17 mouse cellular contexts compared by ENCODE assay signal in the genomic region with DNA sequence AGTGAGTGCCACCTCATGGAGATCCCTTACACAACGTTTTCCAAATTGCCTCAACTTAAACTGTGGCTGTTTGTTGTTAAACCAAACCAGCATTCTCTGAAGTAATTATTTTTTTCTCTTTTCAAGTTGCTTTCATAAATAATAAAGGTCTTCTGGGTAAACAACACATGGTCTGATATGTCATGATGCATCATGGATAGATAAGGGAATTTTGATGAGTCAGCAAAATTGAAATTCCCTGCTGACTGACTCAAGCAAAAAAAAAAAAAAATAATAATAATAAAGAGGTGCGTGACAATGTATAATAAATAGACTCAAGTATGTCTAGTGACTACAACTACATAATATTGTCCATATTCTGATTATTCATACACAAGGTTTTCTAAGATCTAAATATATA.
"Had no signal": no experiment of that assay in that cellular context is flagged by ENCODE, and none has a peak within 500 bp of the region (broad histone marks: within the 10 kb centered on the region; RNA-seq: fewer than 3 reads in every experiment).

No protein-coding gene starts in this region.

- H3K4me1 ChIP-seq: liver, embryonic 15.5 days; lung, embryonic 15.5 days; midbrain, embryonic 12.5 days; neural tube, embryonic 12.5 days; stomach, embryonic 15.5 days had no signal

- DNase-seq: liver, postnatal 0 days; lung, adult 2 months; lung, postnatal 10 days; lung, postnatal 4 days; midbrain, embryonic 14.5 days; right cerebral cortex, postnatal 14 days; thymus, adult 2 months; thymus, postnatal 25 days; thymus, postnatal 4 days had no signal

- H3K4me3 ChIP-seq: liver, embryonic 15.5 days; lung, embryonic 15.5 days; megakaryocyte, embryonic 14.5 days; midbrain, embryonic 12.5 days; neural tube, embryonic 12.5 days; stomach, embryonic 15.5 days had no signal

- H3K9me3 ChIP-seq: liver, embryonic 15.5 days; lung, embryonic 15.5 days; megakaryocyte, embryonic 14.5 days; midbrain, embryonic 12.5 days; neural tube, embryonic 12.5 days; stomach, embryonic 15.5 days had no signal

- H3K36me3 ChIP-seq: liver, embryonic 15.5 days; lung, embryonic 15.5 days; midbrain, embryonic 12.5 days; neural tube, embryonic 12.5 days; stomach, embryonic 15.5 days had no signal

- H3K9ac ChIP-seq: liver, embryonic 15.5 days; liver, postnatal 0 days; lung, embryonic 15.5 days; midbrain, embryonic 12.5 days; neural tube, embryonic 12.5 days; stomach, embryonic 15.5 days had no signal

- H3K4me2 ChIP-seq: liver, embryonic 15.5 days; lung, embryonic 15.5 days; midbrain, embryonic 12.5 days; neural tube, embryonic 12.5 days; stomach, embryonic 15.5 days had no signal

- H3K27ac ChIP-seq: liver, embryonic 15.5 days; lung, embryonic 15.5 days; midbrain, embryonic 12.5 days; neural tube, embryonic 12.5 days; stomach, embryonic 15.5 days; stomach, postnatal 0 days had no signal

- H3K27me3 ChIP-seq: liver, embryonic 15.5 days; lung, embryonic 15.5 days; megakaryocyte, embryonic 14.5 days; midbrain, embryonic 12.5 days; neural tube, embryonic 12.5 days; stomach, embryonic 15.5 days had no signal

- ATAC-seq: liver, postnatal 0 days; midbrain, embryonic 16.5 days had no signal
